Mouse (Mus musculus) E14TG2a.4 (cell line): ENCODE results near the gene Col6a5.

Experiments used
- H3K27me3 ChIP-seq: 2 replicates; pipeline ENCODE4 v1.6.1; 2014; ENCODE audit warnings: low read length, control low read depth; ENCODE audit not compliant: insufficient read depth
- H3K36me3 ChIP-seq: 2 replicates; pipeline ENCODE4 v1.6.1; 2014; ENCODE audit warnings: low read length, control low read depth; ENCODE audit not compliant: insufficient read depth
- H3K4me1 ChIP-seq: replicated peaks from 2 replicates; pipeline ENCODE4 v1.6.1; 2014; ENCODE audit warnings: low read depth, low read length, control low read depth
- H3K4me3 ChIP-seq: replicated peaks from 2 replicates; pipeline ENCODE4 v1.5.1; 2014; ENCODE audit warnings: mild to moderate bottlenecking, low read length
- H3K9me3 ChIP-seq: 2 replicates; pipeline ENCODE4 v1.6.1; 2014; ENCODE audit warnings: low read length, control low read depth
- CTCF ChIP-seq: conservative IDR thresholded peaks from 2 replicates; pipeline ENCODE4 v1.5.1; 2014; ENCODE audit warnings: low read length
- NANOG ChIP-seq: IDR thresholded peaks from 2 replicates; pipeline ENCODE4 v1.6.1; 2014; ENCODE audit warnings: borderline replicate concordance, low read length, mixed read lengths
- POU5F1 ChIP-seq: IDR thresholded peaks from 2 replicates; pipeline ENCODE4 v1.6.1; 2014; ENCODE audit warnings: low read length, borderline replicate concordance

Col6a5 gene

GRCm38 (mm10) chr9:105960533-105960932, at the start of gene Col6a5:
Gene Col6a5 (minus strand): TSS chr9:105960643.
- TF ChIP-seq POU5F1: no peak
- no peak for TF ChIP-seq CTCF
- TF ChIP-seq NANOG: no peak
- Histone ChIP-seq H3K9me3 (peaks cover 55% of the 10 kb centered on the region), H3K36me3 (no peaks in the 10 kb centered on the region), H3K4me3 (0 out of 2 replicates have a peak within 1 kb of the TSS, but pooled peaks have one; percentile 7), H3K27me3 (no peaks in the 10 kb centered on the region), H3K4me1 (no peaks in the 10 kb centered on the region)

GRCm38 (mm10) chr9:105997955-105998354, 37.5 kb upstream of the Col6a5 start:
- H3K27me3 ChIP-seq: no peaks in the 10 kb centered on the region
- H3K4me1 ChIP-seq: peaks cover 7% of the 10 kb centered on the region; the same call in 1 of the 2 replicates
- no peaks in the 10 kb centered on the region for H3K36me3 ChIP-seq
- TF ChIP-seq NANOG (no peak), CTCF (no peak), POU5F1 (no peak)
- no peak overlapping the region for H3K4me3 ChIP-seq
- H3K9me3 ChIP-seq: peaks cover 13% of the 10 kb centered on the region

GRCm38 (mm10) chr9:105992425-105992824, 32.0 kb upstream of the Col6a5 start:
- H3K4me1 ChIP-seq: no peaks in the 10 kb centered on the region
- H3K36me3 ChIP-seq: no peaks in the 10 kb centered on the region

DNA sequence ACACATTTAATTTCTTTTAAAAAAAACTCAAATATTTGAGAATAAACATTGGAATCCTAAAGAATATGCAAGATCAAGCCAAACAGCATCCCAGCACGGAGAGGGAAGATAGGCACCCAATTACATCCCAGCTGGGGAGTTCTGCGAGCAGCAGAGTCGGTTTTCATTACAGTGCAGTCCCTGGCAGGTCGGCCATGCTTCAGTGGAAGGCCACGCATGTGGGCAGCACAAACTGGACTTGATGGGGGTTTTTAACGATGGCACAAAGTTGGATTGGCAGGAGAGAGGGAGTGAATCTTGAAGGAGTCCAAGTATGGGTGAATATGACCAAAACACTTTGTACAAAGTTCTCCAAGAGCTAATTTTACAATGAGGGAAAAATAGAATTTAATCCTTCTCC, 29.7 kb upstream of the Col6a5 start:
- H3K4me1 ChIP-seq: peaks cover 2% of the 10 kb centered on the region
- H3K36me3 ChIP-seq: no peaks in the 10 kb centered on the region
- TF ChIP-seq CTCF: no peak
- no peak for TF ChIP-seq POU5F1
- TF ChIP-seq NANOG: no peak
- no peak overlapping the region for H3K4me3 ChIP-seq
- H3K9me3 ChIP-seq: peaks cover 18% of the 10 kb centered on the region
- H3K27me3 ChIP-seq: no peaks in the 10 kb centered on the region

More at GRCm38 (mm10) chr9:105992425-105992824, 32.0 kb upstream of the Col6a5 start:
- no peak for TF ChIP-seq CTCF
- TF ChIP-seq NANOG: no peak
- TF ChIP-seq POU5F1: no peak
- H3K27me3 ChIP-seq: no peaks in the 10 kb centered on the region
- no peak overlapping the region for H3K4me3 ChIP-seq
- H3K9me3 ChIP-seq: peaks cover 22% of the 10 kb centered on the region

- no peaks in the 10 kb centered on the region for H3K36me3 ChIP-seq
- H3K4me1 ChIP-seq: peaks cover 4% of the 10 kb centered on the region
- no peak overlapping the region for H3K4me3 ChIP-seq
- no peaks in the 10 kb centered on the region for H3K27me3 ChIP-seq
- H3K9me3 ChIP-seq: peaks cover 11% of the 10 kb centered on the region
- TF ChIP-seq POU5F1 (no peak), CTCF (no peak), NANOG (no peak)
Observed at GRCm38 (mm10) chr9:105989468-105989867, 29.0 kb upstream of the Col6a5 start.

DNA sequence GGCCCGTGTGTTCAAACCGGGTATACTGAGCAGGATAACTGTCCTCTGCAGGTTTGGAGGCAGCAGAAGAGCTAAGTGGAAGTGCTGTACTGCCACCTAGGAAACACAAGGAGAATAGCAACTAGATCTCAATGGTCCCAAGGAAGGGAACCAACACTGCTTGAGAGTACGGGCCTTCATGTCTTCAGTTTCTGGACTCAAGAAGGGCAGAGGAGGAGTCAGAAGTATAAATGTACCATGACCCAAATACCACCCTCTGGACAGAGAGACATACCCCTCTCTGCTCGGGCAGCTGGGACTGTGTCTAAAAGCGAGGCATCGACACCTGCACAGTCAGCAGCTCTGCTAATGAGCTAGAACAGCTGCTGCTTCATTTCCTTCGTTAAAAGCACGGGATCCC, 27.7 kb upstream of the Col6a5 start:
- H3K9me3 ChIP-seq: peaks cover 10% of the 10 kb centered on the region
- H3K4me3 ChIP-seq: no peak overlapping the region
- peaks cover 4% of the 10 kb centered on the region for H3K4me1 ChIP-seq
- TF ChIP-seq NANOG: no peak
- 0 out of 2 replicates have a peak, but pooled peaks have one; percentile 14 for TF ChIP-seq CTCF
- no peak for TF ChIP-seq POU5F1
- no peaks in the 10 kb centered on the region for H3K36me3 ChIP-seq
- H3K27me3 ChIP-seq: no peaks in the 10 kb centered on the region

DNA sequence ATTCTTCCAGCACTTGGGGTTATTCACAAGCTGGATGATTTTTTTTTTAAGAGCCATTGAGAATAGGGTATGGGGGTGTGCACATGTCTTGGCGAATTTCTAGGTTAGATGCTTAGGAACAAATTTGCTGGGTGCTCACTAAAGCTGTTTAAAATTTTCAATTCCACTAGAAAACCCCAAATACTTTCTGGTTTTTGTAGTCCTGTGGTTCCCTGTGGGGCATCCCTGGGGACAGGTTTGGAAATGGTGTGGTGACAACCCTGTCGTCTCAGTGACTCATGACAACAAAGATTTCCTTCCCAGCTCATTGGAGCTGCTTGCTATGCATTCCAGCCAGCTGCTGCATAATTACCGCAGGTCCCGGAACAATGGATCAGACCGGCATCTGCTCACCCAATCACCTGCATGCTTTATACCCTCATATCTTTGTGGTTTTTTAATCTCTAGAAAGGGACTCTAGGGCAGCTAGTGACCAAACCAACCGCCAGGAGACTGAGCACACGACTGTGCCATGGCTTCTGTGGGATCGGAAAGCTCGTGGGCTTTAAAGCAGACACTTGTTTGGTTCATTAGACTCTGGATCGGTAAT, 24.6 kb upstream of the Col6a5 start:
- no peaks in the 10 kb centered on the region for H3K27me3 ChIP-seq
- H3K36me3 ChIP-seq: no peaks in the 10 kb centered on the region
- no peak overlapping the region for H3K4me3 ChIP-seq
- TF ChIP-seq CTCF: no peak
- TF ChIP-seq NANOG: no peak
- no peak for TF ChIP-seq POU5F1
- H3K9me3 ChIP-seq: peaks cover 10% of the 10 kb centered on the region
- H3K4me1 ChIP-seq: peaks cover 4% of the 10 kb centered on the region

DNA sequence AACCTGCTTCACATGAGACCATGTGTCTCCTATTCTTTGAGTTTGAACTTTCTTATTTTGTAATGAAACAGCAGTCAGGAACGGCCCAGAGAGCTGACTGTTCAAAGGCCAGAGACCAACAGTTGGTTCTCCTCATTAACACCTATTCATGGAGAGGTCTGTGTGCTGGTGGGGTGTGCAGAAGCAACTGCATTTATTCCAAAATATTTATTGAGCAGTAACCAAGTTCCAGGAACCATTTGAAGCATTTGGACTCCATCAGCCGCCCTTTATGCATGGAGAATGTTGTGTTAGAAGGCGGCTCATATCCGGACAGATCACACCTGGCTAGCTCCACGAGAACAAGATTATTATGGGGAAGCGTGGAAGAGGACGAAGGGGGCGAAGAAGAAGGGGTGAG, 18.0 kb upstream of the Col6a5 start:
- Histone ChIP-seq H3K4me1 (peaks cover 14% of the 10 kb centered on the region; the same call in 1 of the 2 replicates), H3K27me3 (no peaks in the 10 kb centered on the region), H3K36me3 (no peaks in the 10 kb centered on the region), H3K9me3 (peaks cover 5% of the 10 kb centered on the region), H3K4me3 (no peak overlapping the region)
- TF ChIP-seq POU5F1: no peak
- no peak for TF ChIP-seq CTCF

- peaks cover 20% of the 10 kb centered on the region for H3K4me1 ChIP-seq
- H3K36me3 ChIP-seq: no peaks in the 10 kb centered on the region
- H3K27me3 ChIP-seq: no peaks in the 10 kb centered on the region
- TF ChIP-seq POU5F1: no peak
- TF ChIP-seq NANOG: no peak
- TF ChIP-seq CTCF: no peak
- H3K9me3 ChIP-seq: peaks cover 5% of the 10 kb centered on the region
- H3K4me3 ChIP-seq: no peak overlapping the region
Observed at GRCm38 (mm10) chr9:105976871-105977270, 16.4 kb upstream of the Col6a5 start.
